Mouse (Mus musculus): ENCODE measurements around the gene D630003M21Rik. TPM values are rescaled to one million over a fixed set of nuclear protein-coding genes. Genes with fewer than 3 reads are reported as not detected.
A peak's percentile ranks its signal among the peaks of the same experiment; 100 is the strongest.

The D630003M21Rik gene
- polyA plus RNA-seq, 1 experiment, result 0.35 TPM

DNA sequence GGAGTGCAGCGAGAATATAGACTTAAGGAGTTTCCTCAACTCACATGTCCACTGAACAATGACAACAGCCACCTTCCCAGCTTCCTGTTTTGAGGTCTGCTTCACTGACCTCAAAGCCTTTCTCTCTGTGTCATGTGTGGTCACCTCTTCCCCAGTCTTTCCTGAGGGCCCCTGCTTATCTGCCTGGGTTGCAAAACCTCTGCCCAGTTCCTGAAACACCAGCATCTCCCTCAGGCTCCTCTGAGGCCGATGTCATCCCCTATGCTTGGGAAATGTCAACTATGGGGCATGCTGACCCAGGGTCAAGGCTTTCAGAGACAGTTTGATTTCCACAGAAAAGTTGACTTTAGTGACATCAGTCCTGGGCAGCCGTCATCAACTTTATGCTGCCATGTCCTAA is 53.6 kb downstream of the D630003M21Rik start:
- Histone ChIP-seq H3K4me1 (ENCODE audit: control insufficient read depth, insufficient read depth, low read length) (peaks cover 22% of the 10 kb centered on the region), H3K4me3 (replicated peaks; ENCODE audit: control insufficient read depth, low read depth, low read length) (no peak overlapping the region), H3K27ac (ENCODE audit: control insufficient read depth, insufficient read depth, low read depth, low read length, poor library complexity) (peak overlapping the region; percentile 76)
- TF ChIP-seq POLR2A (IDR thresholded peaks at IDR 0.05; ENCODE audit: borderline replicate concordance, control insufficient read depth, low read depth, low read length), result no peak
- WGBS, result 1% methylated on average over 3 of the region's 3 CpGs

GRCm38 (mm10) chr2:158174958-158175357 is 54.1 kb downstream of the D630003M21Rik start:
- H3K27ac ChIP-seq (ENCODE audit: control insufficient read depth, insufficient read depth, low read depth, low read length, poor library complexity), result peak overlapping the region; percentile 76
- no peak overlapping the region for H3K4me3 ChIP-seq (replicated peaks; ENCODE audit: control insufficient read depth, low read depth, low read length)
- 31% methylated on average over 15 of the region's 15 CpGs for WGBS
- TF ChIP-seq CTCF (IDR thresholded peaks at IDR 0.05; ENCODE audit: control insufficient read depth, insufficient read depth, low read length), result no peak
- TF ChIP-seq POLR2A (IDR thresholded peaks at IDR 0.05; ENCODE audit: borderline replicate concordance, control insufficient read depth, low read depth, low read length), result no peak
- peaks cover 22% of the 10 kb centered on the region for H3K4me1 ChIP-seq (ENCODE audit: control insufficient read depth, insufficient read depth, low read length)

DNA sequence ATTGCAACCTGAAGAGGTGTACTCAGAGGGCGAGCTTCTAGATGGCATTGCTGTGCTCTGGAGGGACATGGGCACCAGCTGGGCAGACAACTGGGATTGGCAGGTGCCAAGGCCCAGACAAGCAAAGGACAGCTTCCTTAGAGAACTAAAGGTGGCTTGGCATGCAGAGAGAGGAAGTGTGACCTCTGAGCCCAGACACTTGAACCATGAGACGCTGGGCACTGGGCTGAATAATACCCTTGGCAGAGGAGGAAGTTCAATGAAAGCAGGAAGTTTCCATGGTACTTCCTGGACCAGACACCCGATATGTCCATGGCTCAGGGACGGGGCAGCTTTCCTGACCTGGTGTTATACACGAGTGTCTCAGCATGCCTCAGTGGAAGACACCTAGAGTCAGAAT is 54.6 kb downstream of the D630003M21Rik start:
- 13% methylated on average over 5 of the region's 5 CpGs for WGBS
- H3K27ac ChIP-seq (ENCODE audit: control insufficient read depth, insufficient read depth, low read depth, low read length, poor library complexity), result peak overlapping the region; percentile 76
- TF ChIP-seq CTCF (IDR thresholded peaks at IDR 0.05; ENCODE audit: control insufficient read depth, insufficient read depth, low read length) (no peak), POLR2A (IDR thresholded peaks at IDR 0.05; ENCODE audit: borderline replicate concordance, control insufficient read depth, low read depth, low read length) (no peak)
- H3K4me1 ChIP-seq (ENCODE audit: control insufficient read depth, insufficient read depth, low read length), result peaks cover 22% of the 10 kb centered on the region
- H3K4me3 ChIP-seq (replicated peaks; ENCODE audit: control insufficient read depth, low read depth, low read length), result no peak overlapping the region

- H3K4me3 ChIP-seq (replicated peaks; ENCODE audit: control insufficient read depth, low read depth, low read length), result no peak overlapping the region
- 75% methylated on average over 2 of the region's 2 CpGs for WGBS
- H3K4me1 ChIP-seq (ENCODE audit: control insufficient read depth, insufficient read depth, low read length), result peaks cover 16% of the 10 kb centered on the region
- TF ChIP-seq CTCF (IDR thresholded peaks at IDR 0.05; ENCODE audit: control insufficient read depth, insufficient read depth, low read length) (no peak), POLR2A (IDR thresholded peaks at IDR 0.05; ENCODE audit: borderline replicate concordance, control insufficient read depth, low read depth, low read length) (no peak)
- no peak overlapping the region for H3K27ac ChIP-seq (ENCODE audit: control insufficient read depth, insufficient read depth, low read depth, low read length, poor library complexity)
These were observed 58.6 kb downstream of the D630003M21Rik start for GRCm38 (mm10) chr2:158170394-158170793.

GRCm38 (mm10) chr2:158169771-158170170 is 59.3 kb downstream of the D630003M21Rik start:
- WGBS, result 83% methylated on average over 7 of the region's 7 CpGs
- Histone ChIP-seq H3K4me3 (replicated peaks; ENCODE audit: control insufficient read depth, low read depth, low read length) (no peak overlapping the region), H3K27ac (ENCODE audit: control insufficient read depth, insufficient read depth, low read depth, low read length, poor library complexity) (no peak overlapping the region), H3K4me1 (ENCODE audit: control insufficient read depth, insufficient read depth, low read length) (peaks cover 13% of the 10 kb centered on the region)
- no peak for TF ChIP-seq CTCF (IDR thresholded peaks at IDR 0.05; ENCODE audit: control insufficient read depth, insufficient read depth, low read length)
- TF ChIP-seq POLR2A (IDR thresholded peaks at IDR 0.05; ENCODE audit: borderline replicate concordance, control insufficient read depth, low read depth, low read length), result no peak

GRCm38 (mm10) chr2:158169351-158169750 is 59.7 kb downstream of the D630003M21Rik start:
- peaks cover 10% of the 10 kb centered on the region for H3K4me1 ChIP-seq (ENCODE audit: control insufficient read depth, insufficient read depth, low read length)
- 83% methylated on average over 6 of the region's 6 CpGs for WGBS
- no peak for TF ChIP-seq POLR2A (IDR thresholded peaks at IDR 0.05; ENCODE audit: borderline replicate concordance, control insufficient read depth, low read depth, low read length)
- TF ChIP-seq CTCF (IDR thresholded peaks at IDR 0.05; ENCODE audit: control insufficient read depth, insufficient read depth, low read length), result no peak
- H3K27ac ChIP-seq (ENCODE audit: control insufficient read depth, insufficient read depth, low read depth, low read length, poor library complexity), result no peak overlapping the region
- no peak overlapping the region for H3K4me3 ChIP-seq (replicated peaks; ENCODE audit: control insufficient read depth, low read depth, low read length)

GRCm38 (mm10) chr2:158168741-158169211 is 60.2 kb downstream of the D630003M21Rik start:
- Histone ChIP-seq H3K27ac (ENCODE audit: control insufficient read depth, insufficient read depth, low read depth, low read length, poor library complexity) (no peak overlapping the region), H3K4me1 (ENCODE audit: control insufficient read depth, insufficient read depth, low read length) (peaks cover 6% of the 10 kb centered on the region), H3K4me3 (replicated peaks; ENCODE audit: control insufficient read depth, low read depth, low read length) (no peak overlapping the region)
- no peak for TF ChIP-seq POLR2A (IDR thresholded peaks at IDR 0.05; ENCODE audit: borderline replicate concordance, control insufficient read depth, low read depth, low read length)
- TF ChIP-seq CTCF (IDR thresholded peaks at IDR 0.05; ENCODE audit: control insufficient read depth, insufficient read depth, low read length), result no peak
- whole genome bisulfite sequencing, result 64% methylated on average over 8 of the region's 8 CpGs

GRCm38 (mm10) chr2:158167496-158168205 is 61.4 kb downstream of the D630003M21Rik start:
- WGBS, result 34% methylated on average over 9 of the region's 9 CpGs
- no peak overlapping the region for H3K27ac ChIP-seq (ENCODE audit: control insufficient read depth, insufficient read depth, low read depth, low read length, poor library complexity)
- H3K4me3 ChIP-seq (replicated peaks; ENCODE audit: control insufficient read depth, low read depth, low read length), result no peak overlapping the region
- TF ChIP-seq POLR2A (IDR thresholded peaks at IDR 0.05; ENCODE audit: borderline replicate concordance, control insufficient read depth, low read depth, low read length) (no peak), CTCF (IDR thresholded peaks at IDR 0.05; ENCODE audit: control insufficient read depth, insufficient read depth, low read length) (no peak)
- H3K4me1 ChIP-seq (ENCODE audit: control insufficient read depth, insufficient read depth, low read length), result peaks cover 8% of the 10 kb centered on the region

Measured in bone marrow, adult 2 months (tissue).